Mouse (Mus musculus) hindbrain, embryonic 11.5 days (tissue): ENCODE results near the gene Golga1. TPM values are rescaled to one million over a fixed set of nuclear protein-coding genes. Genes with fewer than 3 reads are reported as not detected.
"Not testable (repeated sequence)": the region's sequence is repeated elsewhere in the genome, so short reads cannot be mapped to it uniquely, and the experiment has no call there.

Source experiments
- ATAC-seq: fragments of 200-750 bp; cut with Nextera tagmentation; 2 replicates; pipeline ENCODE4 v1.8.0; 2017; ENCODE audit warnings: mild to moderate bottlenecking, moderate TSS enrichment, moderate library complexity; ENCODE audit not compliant: low FRiP score
- DNase-seq: peaks from one replicate; pipeline ENCODE4 v3.0.0-alpha.2; 2015; ENCODE audit warnings: low spot score
- H3K27ac ChIP-seq: fragments of 300-500 bp; sonication (generic); 2 replicates; pipeline ENCODE4 v1.5.1; 2014; ENCODE audit warnings: mild to moderate bottlenecking, low read depth, low read length
- H3K27me3 ChIP-seq: fragments of 300-500 bp; sonication (generic); 2 replicates; pipeline ENCODE4 v1.6.1; 2014; ENCODE audit warnings: mild to moderate bottlenecking, low read length, moderate library complexity, mixed read lengths; ENCODE audit not compliant: control insufficient read depth, insufficient read depth
- H3K36me3 ChIP-seq: fragments of 300-500 bp; sonication (generic); 2 replicates; pipeline ENCODE4 v1.6.1; 2014; ENCODE audit warnings: mild to moderate bottlenecking, low read length, moderate library complexity, mixed read lengths; ENCODE audit not compliant: control insufficient read depth, insufficient read depth
- H3K4me1 ChIP-seq: fragments of 300-500 bp; sonication (generic); replicated peaks from 2 replicates; pipeline ENCODE4 v1.6.1; 2014; ENCODE audit warnings: low read length, mixed read lengths; ENCODE audit not compliant: control insufficient read depth, insufficient read depth
- H3K4me2 ChIP-seq: fragments of 300-500 bp; sonication (generic); replicated peaks from 2 replicates; pipeline ENCODE4 v1.6.1; 2014; ENCODE audit warnings: mild to moderate bottlenecking, low read depth, low read length
- H3K4me3 ChIP-seq: fragments of 300-500 bp; sonication (generic); 2 replicates; pipeline ENCODE4 v1.5.1; 2014; ENCODE audit warnings: low read depth, low read length
- H3K9ac ChIP-seq: fragments of 300-500 bp; sonication (generic); 2 replicates; pipeline ENCODE4 v1.6.1; 2014; ENCODE audit warnings: low read depth, low read length
- H3K9me3 ChIP-seq: fragments of 300-500 bp; sonication (generic); 2 replicates; pipeline ENCODE4 v1.6.1; 2016; ENCODE audit warnings: low read length; ENCODE audit not compliant: control insufficient read depth
- whole genome bisulfite sequencing: fragments of 180-500 bp; shearing (Covaris S2); extraction: QIAGEN DNeasy Blood & Tissue Kit; methylation state at CpG from one replicate; pipeline ENCODE4 v1.1.7; 2014; 5-methylcytosine and 5-hydroxymethylcytosine counted together
- polyA plus RNA-seq: library from polyadenylated mRNA; unstranded; fragments of >200 nt; fragmentation: Nextera tagmentation; extraction: Ambion mirVana; gene quantifications from 2 replicates; pipeline ENCODE4 v1.2.1, GENCODE M21; 2014

Gene Golga1
- 32.9 and 37.3 TPM in 2 replicates for polyA plus RNA-seq

DNA sequence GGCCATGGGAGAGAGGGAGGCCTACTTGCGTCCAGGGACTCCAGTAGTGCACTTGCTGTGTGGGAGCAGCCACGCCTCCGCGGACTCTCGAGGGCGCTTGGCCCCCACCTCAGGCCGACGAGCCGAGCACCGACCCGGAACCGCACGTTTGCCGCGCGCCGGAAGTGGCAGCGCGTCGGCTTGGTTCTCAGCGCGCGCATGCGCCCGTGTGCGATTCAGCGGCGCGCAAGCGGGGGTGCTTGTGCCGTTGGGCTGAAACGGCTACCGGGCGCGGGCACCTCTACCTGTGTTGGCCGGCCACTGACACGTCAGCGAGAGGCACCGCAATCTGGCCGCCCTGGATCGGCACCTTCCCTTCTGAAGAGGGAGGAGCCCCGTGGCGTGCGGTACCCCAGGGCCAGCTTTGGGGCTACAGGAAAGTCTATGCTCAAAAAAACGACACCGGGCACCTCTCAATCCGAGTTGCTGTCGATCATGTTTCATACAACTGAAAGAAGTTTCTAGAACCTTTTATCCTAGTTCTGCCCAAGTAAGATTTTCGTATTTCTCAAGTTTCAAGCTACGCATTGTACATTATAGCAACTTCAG is at the start of gene Golga1:
TSS of gene Golga1 (minus strand) at position 142 of the 588 bp plus-strand sequence.
- peak within 1 kb of the TSS; percentile 66 for H3K27ac ChIP-seq
- peak within 1 kb of the TSS; percentile 93 for H3K4me2 ChIP-seq
- no peaks in the 10 kb centered on the region for H3K27me3 ChIP-seq
- peak within 1 kb of the TSS; percentile 85 for H3K4me3 ChIP-seq
- no peaks in the 10 kb centered on the region for H3K4me1 ChIP-seq
- H3K36me3 ChIP-seq, result no peaks in the 10 kb centered on the region
- no peaks in the 10 kb centered on the region for H3K9me3 ChIP-seq
- DNase-seq, result peak; percentile 94
- peak within 1 kb of the TSS; percentile 91 for H3K9ac ChIP-seq
- 1% methylated on average over 48 of the region's 50 CpGs for WGBS
- peak; percentile 99 for ATAC-seq

DNA sequence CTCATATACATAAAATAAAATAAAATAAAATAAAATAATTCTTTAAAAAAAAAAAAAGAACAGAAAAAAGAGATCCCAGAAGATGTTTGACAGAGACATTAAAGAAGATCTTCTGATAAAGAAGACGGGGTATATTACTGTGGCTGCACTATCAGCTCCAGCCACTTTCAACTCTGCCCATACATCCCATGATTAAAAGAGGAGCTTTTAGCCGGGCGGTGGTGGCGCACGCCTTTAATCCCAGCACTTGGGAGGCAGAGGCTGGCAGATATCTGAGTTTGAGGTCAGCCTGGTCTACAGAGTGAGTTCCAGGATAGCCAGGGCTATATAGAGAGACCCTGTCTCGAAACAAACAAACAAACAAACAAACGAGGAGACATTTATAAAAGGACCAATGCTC is 48.8 kb upstream of the Golga1 start:
- H3K27ac ChIP-seq, result no peak overlapping the region
- no peaks in the 10 kb centered on the region for H3K27me3 ChIP-seq
- WGBS, result 90% methylated on average over 7 of the region's 7 CpGs
- no peak overlapping the region for H3K4me2 ChIP-seq
- no peaks in the 10 kb centered on the region for H3K9me3 ChIP-seq
- no peak overlapping the region for H3K4me3 ChIP-seq
- ATAC-seq (no peak), DNase-seq (no peak)
- H3K9ac ChIP-seq, result no peak overlapping the region
- 0 out of 2 replicates have a peak, but pooled peaks cover 5% of the 10 kb centered on the region for H3K36me3 ChIP-seq
- no peaks in the 10 kb centered on the region for H3K4me1 ChIP-seq

DNA sequence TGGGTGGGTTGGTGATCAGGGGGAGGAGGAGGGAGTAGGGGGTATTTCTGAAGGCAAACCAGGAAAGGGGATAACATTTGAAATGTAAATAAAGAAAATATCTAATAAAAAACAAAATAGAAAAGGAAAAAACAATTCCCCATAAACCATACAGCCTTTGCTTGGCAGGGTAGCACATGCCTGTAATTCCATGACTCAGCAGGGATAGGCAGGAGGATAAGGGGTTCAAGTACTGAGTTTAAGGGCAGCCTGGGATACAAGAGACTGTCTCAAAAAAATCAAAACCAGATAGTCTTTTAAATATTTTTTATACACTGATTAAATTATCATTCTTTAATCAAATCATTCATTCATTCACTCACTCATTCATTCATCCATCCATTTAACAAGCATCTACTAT is 45.2 kb upstream of the Golga1 start:
- Histone ChIP-seq H3K27ac (no peak overlapping the region), H3K9me3 (no peaks in the 10 kb centered on the region), H3K27me3 (no peaks in the 10 kb centered on the region), H3K4me3 (no peak overlapping the region), H3K36me3 (no peaks in the 10 kb centered on the region), H3K4me1 (no peaks in the 10 kb centered on the region), H3K4me2 (no peak overlapping the region), H3K9ac (no peak overlapping the region)
- ATAC-seq (no peak), DNase-seq (no peak)

DNA sequence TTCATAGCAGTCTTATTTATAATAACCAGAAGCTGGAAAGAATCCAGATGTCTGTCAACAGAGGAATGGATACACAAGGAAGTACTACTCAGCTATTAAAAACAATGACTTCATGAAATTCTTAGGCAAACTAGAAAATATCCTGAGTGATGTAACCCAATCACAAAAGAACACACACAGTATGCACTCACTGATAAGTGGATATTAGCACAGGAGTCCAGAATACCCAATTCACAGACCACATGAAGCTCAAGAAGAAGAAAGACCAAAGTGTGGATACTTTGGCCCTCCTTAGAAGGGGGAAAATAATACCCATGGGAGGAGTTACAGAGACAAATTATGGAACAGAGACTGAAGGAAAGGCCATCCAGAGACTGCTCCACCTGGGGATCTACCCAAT is 44.4 kb upstream of the Golga1 start:
- H3K4me3 ChIP-seq, H3K4me1 ChIP-seq, H3K9ac ChIP-seq, H3K27ac ChIP-seq, H3K4me2 ChIP-seq, H3K36me3 ChIP-seq, H3K9me3 ChIP-seq, H3K27me3 ChIP-seq, DNase-seq, ATAC-seq: not testable (repeated sequence)

DNA sequence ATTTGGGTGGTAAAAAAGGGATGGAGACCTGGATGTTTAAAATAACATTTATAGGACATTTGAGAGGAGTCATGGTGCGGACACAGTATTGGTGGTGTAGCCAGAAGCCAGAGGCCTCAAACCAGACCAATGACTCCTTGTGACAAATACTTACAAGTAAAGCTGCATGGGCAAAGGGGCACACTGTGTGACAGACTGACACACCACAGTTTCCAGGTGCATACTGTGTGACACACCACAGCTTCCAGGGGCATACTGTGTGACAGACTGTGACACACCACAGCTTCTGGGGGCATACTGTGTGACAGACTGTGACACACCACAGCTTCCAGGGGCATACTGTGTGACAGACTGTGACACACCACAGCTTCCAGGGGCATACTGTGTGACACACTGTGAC is 34.6 kb upstream of the Golga1 start:
- 100% methylated on average over 1 of the region's 1 CpGs for WGBS
- not testable (repeated sequence) for H3K27me3 ChIP-seq, H3K9me3 ChIP-seq, H3K36me3 ChIP-seq, ATAC-seq, DNase-seq, H3K4me1 ChIP-seq, H3K4me3 ChIP-seq, H3K9ac ChIP-seq, H3K4me2 ChIP-seq, H3K27ac ChIP-seq

DNA sequence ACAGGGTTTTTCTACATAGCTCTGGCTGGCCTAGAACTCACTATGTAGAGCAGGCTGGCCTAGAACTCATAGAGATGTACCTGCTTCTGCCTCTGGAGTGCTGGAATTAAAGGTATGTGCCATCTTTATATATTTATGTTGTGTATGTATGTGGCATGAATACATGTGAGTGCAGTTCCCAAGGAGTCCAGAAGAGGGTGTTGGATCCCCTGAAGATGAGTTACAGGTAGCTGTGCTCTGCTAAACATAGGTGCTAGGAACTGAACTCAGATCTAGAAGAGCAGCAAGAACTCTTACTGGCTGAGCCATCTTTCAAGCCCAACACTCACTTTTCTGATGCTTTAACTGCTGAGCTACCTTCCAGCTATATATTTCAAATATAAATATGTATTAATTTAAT is 32.7 kb upstream of the Golga1 start:
- Histone ChIP-seq H3K27me3 (no peaks in the 10 kb centered on the region), H3K27ac (no peak overlapping the region), H3K9me3 (no peaks in the 10 kb centered on the region), H3K9ac (no peak overlapping the region), H3K4me3 (no peak overlapping the region), H3K4me1 (no peaks in the 10 kb centered on the region), H3K4me2 (no peak overlapping the region), H3K36me3 (no peaks in the 10 kb centered on the region)
- DNase-seq, result no peak
- no peak for ATAC-seq

DNA sequence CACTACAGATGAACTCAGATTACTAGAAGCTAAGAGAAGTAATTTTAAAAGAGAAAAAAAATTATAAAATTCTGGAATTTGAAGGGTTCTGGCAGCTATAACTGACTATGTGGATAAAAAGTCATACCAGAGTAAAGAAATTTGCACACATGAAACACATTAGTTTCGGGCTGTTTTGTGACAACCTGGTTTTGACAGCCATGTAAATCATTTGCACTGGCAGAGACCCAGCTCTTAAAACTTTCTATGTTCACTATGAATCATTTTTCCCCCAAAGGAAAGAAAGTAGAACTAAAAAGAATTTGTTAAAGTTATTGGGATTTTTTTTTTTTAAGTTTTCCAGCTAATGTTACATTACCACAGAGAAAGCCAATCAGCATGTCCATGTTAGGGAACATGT is 26.6 kb upstream of the Golga1 start:
- no peak for DNase-seq
- 91% methylated on average over 1 of the region's 1 CpGs for WGBS
- Histone ChIP-seq H3K4me1 (no peaks in the 10 kb centered on the region), H3K4me3 (no peak overlapping the region), H3K9ac (no peak overlapping the region), H3K36me3 (no peaks in the 10 kb centered on the region), H3K9me3 (no peaks in the 10 kb centered on the region), H3K27me3 (no peaks in the 10 kb centered on the region), H3K4me2 (no peak overlapping the region), H3K27ac (no peak overlapping the region)
- ATAC-seq, result no peak

DNA sequence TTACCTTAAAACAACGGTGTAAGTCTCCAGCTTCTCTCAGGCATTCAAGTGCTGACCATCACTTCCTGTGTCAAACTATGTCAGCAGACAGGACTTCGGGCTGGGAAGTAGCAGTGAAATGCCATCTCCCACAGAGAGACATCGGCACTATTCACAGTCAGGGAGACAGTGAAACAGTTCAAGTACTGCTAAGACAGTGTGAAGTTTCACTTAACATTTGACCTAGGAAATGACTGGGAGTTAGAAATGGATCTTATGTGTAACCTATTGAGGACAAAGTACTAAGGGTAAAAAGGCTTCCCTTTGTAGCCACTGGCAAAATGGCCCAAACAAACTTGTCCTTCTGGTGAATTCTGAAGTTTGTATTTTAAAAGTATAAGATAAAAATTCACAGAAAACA is 17.4 kb upstream of the Golga1 start:
- Histone ChIP-seq H3K9me3 (no peaks in the 10 kb centered on the region), H3K4me2 (no peak overlapping the region), H3K36me3 (no peaks in the 10 kb centered on the region), H3K4me1 (no peaks in the 10 kb centered on the region), H3K27ac (no peak overlapping the region), H3K9ac (no peak overlapping the region), H3K4me3 (no peak overlapping the region), H3K27me3 (no peaks in the 10 kb centered on the region)
- WGBS, result 81% methylated on average over 3 of the region's 3 CpGs
- ATAC-seq (no peak), DNase-seq (no peak)

DNA sequence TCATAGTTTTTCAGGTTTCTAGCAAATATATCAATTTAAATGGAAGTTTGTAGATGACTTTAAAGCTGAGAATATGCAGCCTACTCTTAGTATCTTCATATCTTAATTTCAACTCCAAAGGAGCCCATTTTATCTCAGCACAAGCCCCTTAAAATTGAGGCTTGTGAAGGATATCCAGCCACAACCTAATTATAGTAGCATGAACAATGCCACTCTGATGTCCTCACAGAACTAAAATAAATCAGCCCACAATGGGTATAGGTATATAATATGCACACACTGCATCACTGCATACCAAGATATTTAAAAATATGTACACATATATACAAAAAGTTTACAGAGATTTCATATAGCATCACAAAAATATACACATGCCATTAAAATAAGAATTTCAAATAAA is 5.3 kb upstream of the Golga1 start:
- DNase-seq, result no peak

More for the DNA sequence above, 5.3 kb upstream of the Golga1 start:
- Histone ChIP-seq H3K4me1 (no peaks in the 10 kb centered on the region), H3K4me2 (no peak overlapping the region), H3K36me3 (0 out of 2 replicates have a peak, but pooled peaks cover under 1% of the 10 kb centered on the region), H3K9ac (no peak overlapping the region), H3K27me3 (no peaks in the 10 kb centered on the region), H3K4me3 (no peak overlapping the region), H3K9me3 (no peaks in the 10 kb centered on the region), H3K27ac (no peak overlapping the region)
- no peak for ATAC-seq
